Mouse (Mus musculus) right cerebral cortex, postnatal 4 days (tissue): ENCODE data around the gene Ggnbp2.
"Not testable (repeated sequence)": the region's sequence is repeated elsewhere in the genome, so short reads cannot be mapped to it uniquely, and the experiment has no call there.

Experiments used
- DNase-seq: peaks from one replicate; pipeline ENCODE4 v3.0.0-alpha.2; 2022

The Ggnbp2 gene

GRCm38 (mm10) chr11:84879007-84879771, 8.6 kb upstream of the Ggnbp2 start:
- DNase-seq = no peak

- DNase-seq = not testable (repeated sequence)
These were observed 5.4 kb upstream of the Ggnbp2 start for GRCm38 (mm10) chr11:84876020-84876419.

GRCm38 (mm10) chr11:84873042-84873833, 2.6 kb upstream of the Ggnbp2 start:
- DNase-seq = no peak

- no peak for DNase-seq
These were observed 992 bp upstream of the Ggnbp2 start for GRCm38 (mm10) chr11:84871548-84872069.

GRCm38 (mm10) chr11:84871046-84871445, 429 bp upstream of the Ggnbp2 start:
- DNase-seq = no peak

- peak; percentile 97 for DNase-seq
These were observed 932 bp downstream of the Ggnbp2 start for GRCm38 (mm10) chr11:84869537-84870232.

- DNase-seq = no peak
These were observed 1.8 kb downstream of the Ggnbp2 start for GRCm38 (mm10) chr11:84868786-84869259.

- DNase-seq = no peak
These were observed 3.0 kb downstream of the Ggnbp2 start for GRCm38 (mm10) chr11:84867586-84867985.

GRCm38 (mm10) chr11:84865268-84865667, 5.3 kb downstream of the Ggnbp2 start:
- DNase-seq = no peak

GRCm38 (mm10) chr11:84855285-84855684, 15.3 kb downstream of the Ggnbp2 start:
- DNase-seq = no peak

- DNase-seq = no peak
These were observed 23.0 kb downstream of the Ggnbp2 start for GRCm38 (mm10) chr11:84847475-84848090.

- DNase-seq = no peak
These were observed 23.7 kb downstream of the Ggnbp2 start for GRCm38 (mm10) chr11:84846741-84847474.

GRCm38 (mm10) chr11:84839330-84839729, 31.3 kb downstream of the Ggnbp2 start:
- no peak for DNase-seq

GRCm38 (mm10) chr11:84829495-84829894, 41.1 kb downstream of the Ggnbp2 start:
- not testable (repeated sequence) for DNase-seq

- peak; percentile 83 for DNase-seq
These were observed 41.9 kb downstream of the Ggnbp2 start, which contains the start of gene Dhrs11 for GRCm38 (mm10) chr11:84828516-84829399. Gene Dhrs11, minus strand, starts transcription at chr11:84828994.

- DNase-seq = no peak
These were observed 42.6 kb downstream of the Ggnbp2 start for GRCm38 (mm10) chr11:84827901-84828503.

- no peak for DNase-seq
These were observed 43.1 kb downstream of the Ggnbp2 start for GRCm38 (mm10) chr11:84827492-84827891.

- peak; percentile 41 for DNase-seq
These were observed 44.4 kb downstream of the Ggnbp2 start for GRCm38 (mm10) chr11:84826185-84826584.

GRCm38 (mm10) chr11:84825261-84825807, 45.3 kb downstream of the Ggnbp2 start:
- DNase-seq = no peak

- no peak for DNase-seq
These were observed 47.1 kb downstream of the Ggnbp2 start for GRCm38 (mm10) chr11:84823484-84823897.
